Mouse (Mus musculus) heart, embryonic 11.5 days (tissue): ENCODE measurements around the gene P4hb. TPM values are rescaled to one million over a fixed set of nuclear protein-coding genes. Genes with fewer than 3 reads are reported as not detected.
A peak's percentile ranks its signal among the peaks of the same experiment; 100 is the strongest.

ENCODE experiments used
- ATAC-seq: fragments of 200-750 bp; cut with Nextera tagmentation; replicated peaks from 2 replicates; pipeline ENCODE4 v1.8.0; 2017; ENCODE audit warnings: moderate library complexity; ENCODE audit not compliant: insufficient number of reproducible peaks, low FRiP score, low TSS enrichment
- H3K27ac ChIP-seq: fragments of 300-500 bp; sonication (generic); 2 replicates; pipeline ENCODE4 v1.5.1; 2014; ENCODE audit warnings: mild to moderate bottlenecking, low read depth, low read length
- H3K27me3 ChIP-seq: fragments of 300-500 bp; sonication (generic); 2 replicates; pipeline ENCODE4 v1.6.1; 2014; ENCODE audit warnings: mild to moderate bottlenecking, low read length, mixed read lengths; ENCODE audit not compliant: control insufficient read depth, insufficient read depth
- H3K36me3 ChIP-seq: fragments of 300-500 bp; sonication (generic); 2 replicates; pipeline ENCODE4 v1.6.1; 2014; ENCODE audit warnings: mild to moderate bottlenecking, low read length, moderate library complexity, mixed read lengths; ENCODE audit not compliant: control insufficient read depth, insufficient read depth
- H3K4me1 ChIP-seq: fragments of 300-500 bp; sonication (generic); 2 replicates; pipeline ENCODE4 v1.6.1; 2014; ENCODE audit warnings: low read length; ENCODE audit not compliant: control insufficient read depth, insufficient read depth
- H3K4me2 ChIP-seq: fragments of 300-500 bp; sonication (generic); 2 replicates; pipeline ENCODE4 v1.6.1; 2014; ENCODE audit warnings: mild to moderate bottlenecking, moderate library complexity
- H3K4me3 ChIP-seq: fragments of 300-500 bp; sonication (generic); 2 replicates; pipeline ENCODE4 v1.5.1; 2014; ENCODE audit warnings: low read depth, low read length
- H3K9ac ChIP-seq: fragments of 300-500 bp; sonication (generic); 2 replicates; pipeline ENCODE4 v1.6.1; 2014; ENCODE audit warnings: mild to moderate bottlenecking, low read depth, low read length, moderate library complexity
- H3K9me3 ChIP-seq: fragments of 300-500 bp; sonication (generic); replicated peaks from 2 replicates; pipeline ENCODE4 v1.6.1; 2016; ENCODE audit warnings: low read length; ENCODE audit not compliant: control insufficient read depth
- WGBS: fragments of 180-500 bp; shearing (Covaris S2); extraction: QIAGEN DNeasy Blood & Tissue Kit; methylation state at CpG from one replicate; pipeline ENCODE4 v1.1.7; 2014; ENCODE audit not compliant: insufficient replicate concordance; 5-methylcytosine and 5-hydroxymethylcytosine counted together
- polyA plus RNA-seq: library from polyadenylated mRNA; unstranded; fragments of >200 nt; fragmentation: Nextera tagmentation; extraction: Ambion mirVana; gene quantifications from 2 replicates; pipeline ENCODE4 v1.2.1, GENCODE M21; 2014

P4hb gene
- polyA plus RNA-seq, 1 experiment from 2014 or later, result 506 TPM

- ATAC-seq, result no peak
- Histone ChIP-seq H3K27ac (no peak overlapping the region), H3K27me3 (no peaks in the 10 kb centered on the region), H3K9me3 (no peaks in the 10 kb centered on the region), H3K4me3 (no peak overlapping the region), H3K9ac (no peak overlapping the region), H3K36me3 (peaks cover 12% of the 10 kb centered on the region), H3K4me2 (no peak overlapping the region), H3K4me1 (peaks cover 24% of the 10 kb centered on the region)
- 84% methylated on average over 3 of the region's 3 CpGs for WGBS
Measured at GRCm38 (mm10) chr11:120545964-120546363, 27.1 kb downstream of the P4hb start.

GRCm38 (mm10) chr11:120542376-120542775 lies 30.7 kb downstream of the P4hb start:
- Histone ChIP-seq H3K4me3 (no peak overlapping the region), H3K27ac (no peak overlapping the region), H3K27me3 (no peaks in the 10 kb centered on the region), H3K9me3 (no peaks in the 10 kb centered on the region), H3K4me1 (peaks cover 19% of the 10 kb centered on the region), H3K4me2 (no peak overlapping the region), H3K9ac (no peak overlapping the region), H3K36me3 (peaks cover 12% of the 10 kb centered on the region)
- no peak for ATAC-seq
- 82% methylated on average over 6 of the region's 6 CpGs for WGBS

- H3K9ac ChIP-seq, result no peak overlapping the region
- WGBS, result 29% methylated on average over 4 of the region's 4 CpGs
- H3K9me3 ChIP-seq, result no peaks in the 10 kb centered on the region
- no peak overlapping the region for H3K27ac ChIP-seq
- no peak overlapping the region for H3K4me3 ChIP-seq
- no peak overlapping the region for H3K4me2 ChIP-seq
- H3K4me1 ChIP-seq, result peaks cover 17% of the 10 kb centered on the region
- H3K36me3 ChIP-seq, result peaks cover 12% of the 10 kb centered on the region
- ATAC-seq, result no peak
- no peaks in the 10 kb centered on the region for H3K27me3 ChIP-seq
Measured at GRCm38 (mm10) chr11:120541907-120542306, 31.1 kb downstream of the P4hb start.

GRCm38 (mm10) chr11:120539285-120540014 lies 33.6 kb downstream of the P4hb start:
- no peak for ATAC-seq

DNA sequence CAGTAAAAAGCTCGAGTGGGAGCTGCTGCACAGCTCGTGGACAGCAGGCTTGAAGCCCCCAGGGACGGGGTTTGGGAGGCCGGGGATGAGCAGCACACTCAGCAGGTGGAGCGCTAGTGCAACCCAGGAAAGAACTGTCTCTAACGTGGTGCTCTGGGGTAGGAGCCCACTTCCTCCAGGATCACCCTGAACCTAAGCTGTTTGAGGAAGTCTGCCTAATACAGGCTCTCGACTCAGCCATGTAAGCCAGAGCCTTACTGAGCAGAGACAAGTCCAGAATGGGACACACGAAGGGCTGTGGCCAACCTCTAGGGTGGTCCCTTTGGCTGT lies 34.1 kb downstream of the P4hb start:
- no peak overlapping the region for H3K9ac ChIP-seq
- peaks cover 8% of the 10 kb centered on the region for H3K36me3 ChIP-seq
- ATAC-seq, result no peak
- H3K4me3 ChIP-seq, result no peak overlapping the region
- H3K4me1 ChIP-seq, result peaks cover 17% of the 10 kb centered on the region
- WGBS, result 51% methylated on average over 8 of the region's 8 CpGs
- H3K27me3 ChIP-seq, result peaks cover 11% of the 10 kb centered on the region
- H3K4me2 ChIP-seq, result no peak overlapping the region
- no peaks in the 10 kb centered on the region for H3K9me3 ChIP-seq
- 0 out of 2 replicates have a peak overlapping the region, but pooled peaks have one; percentile 29 for H3K27ac ChIP-seq

More at GRCm38 (mm10) chr11:120539285-120540014, 33.6 kb downstream of the P4hb start:
- peaks cover 8% of the 10 kb centered on the region for H3K36me3 ChIP-seq
- no peak overlapping the region for H3K4me3 ChIP-seq
- no peaks in the 10 kb centered on the region for H3K9me3 ChIP-seq
- peak overlapping the region; percentile 36; the same call in 1 of the 2 replicates for H3K9ac ChIP-seq
- 0 out of 2 replicates have a peak overlapping the region, but pooled peaks have one; percentile 22 for H3K4me2 ChIP-seq
- H3K27me3 ChIP-seq, result peaks cover 6% of the 10 kb centered on the region
- H3K4me1 ChIP-seq, result peaks cover 17% of the 10 kb centered on the region
- WGBS, result 31% methylated on average over 10 of the region's 10 CpGs
- H3K27ac ChIP-seq, result no peak overlapping the region

DNA sequence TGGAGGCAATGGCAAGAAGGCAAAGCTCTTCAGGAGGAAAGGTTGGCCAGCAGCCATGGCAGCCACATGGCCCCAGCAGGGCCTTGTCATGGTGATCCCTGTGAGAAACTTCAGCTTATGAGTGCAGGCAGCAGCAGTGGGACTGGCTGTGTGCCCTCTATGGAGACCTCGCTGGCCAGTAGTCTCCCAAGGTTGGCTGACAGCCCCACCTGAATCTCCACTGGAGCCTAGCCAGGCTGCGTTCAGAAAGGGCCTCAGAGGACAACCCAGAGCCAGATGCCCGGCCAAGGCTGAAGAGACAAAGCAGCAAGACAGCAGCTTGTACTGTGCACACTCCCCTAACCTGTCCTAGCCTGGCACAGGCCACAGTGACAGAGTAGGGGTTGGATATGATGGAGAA lies 34.6 kb downstream of the P4hb start:
- ATAC-seq, result no peak
- peaks cover 17% of the 10 kb centered on the region for H3K4me1 ChIP-seq
- 69% methylated on average over 3 of the region's 3 CpGs for WGBS
- no peak overlapping the region for H3K4me2 ChIP-seq
- H3K4me3 ChIP-seq, result no peak overlapping the region
- H3K27me3 ChIP-seq, result peaks cover 13% of the 10 kb centered on the region
- peaks cover 8% of the 10 kb centered on the region for H3K36me3 ChIP-seq
- no peaks in the 10 kb centered on the region for H3K9me3 ChIP-seq
- H3K27ac ChIP-seq, result 0 out of 2 replicates have a peak overlapping the region, but pooled peaks have one; percentile 29
- H3K9ac ChIP-seq, result no peak overlapping the region

DNA sequence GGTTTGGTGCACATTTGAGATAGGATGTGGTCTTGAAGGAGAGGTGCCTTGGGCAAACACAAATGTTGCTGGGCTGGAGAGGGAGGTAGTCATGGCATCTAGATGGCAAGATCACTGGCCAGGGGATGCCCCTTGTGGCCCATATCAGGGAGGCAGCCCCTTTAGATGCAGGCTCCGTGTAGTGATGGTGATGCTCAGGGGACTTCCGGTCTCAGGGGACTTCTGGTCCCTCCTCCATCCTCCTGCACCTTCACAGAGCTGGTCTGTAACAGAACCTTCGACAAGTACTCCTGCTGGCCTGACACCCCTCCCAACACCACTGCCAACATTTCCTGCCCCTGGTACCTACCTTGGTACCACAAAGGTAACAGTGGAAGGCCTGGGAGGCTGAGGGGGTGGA lies 37.2 kb downstream of the P4hb start:
- H3K27me3 ChIP-seq, result peaks cover 40% of the 10 kb centered on the region
- no peak overlapping the region for H3K27ac ChIP-seq
- H3K4me3 ChIP-seq, result no peak overlapping the region
- 67% methylated on average over 3 of the region's 3 CpGs for WGBS
- no peaks in the 10 kb centered on the region for H3K36me3 ChIP-seq
- no peak for ATAC-seq
- no peaks in the 10 kb centered on the region for H3K9me3 ChIP-seq
- H3K9ac ChIP-seq, result no peak overlapping the region
- peaks cover 16% of the 10 kb centered on the region for H3K4me1 ChIP-seq
- H3K4me2 ChIP-seq, result no peak overlapping the region

DNA sequence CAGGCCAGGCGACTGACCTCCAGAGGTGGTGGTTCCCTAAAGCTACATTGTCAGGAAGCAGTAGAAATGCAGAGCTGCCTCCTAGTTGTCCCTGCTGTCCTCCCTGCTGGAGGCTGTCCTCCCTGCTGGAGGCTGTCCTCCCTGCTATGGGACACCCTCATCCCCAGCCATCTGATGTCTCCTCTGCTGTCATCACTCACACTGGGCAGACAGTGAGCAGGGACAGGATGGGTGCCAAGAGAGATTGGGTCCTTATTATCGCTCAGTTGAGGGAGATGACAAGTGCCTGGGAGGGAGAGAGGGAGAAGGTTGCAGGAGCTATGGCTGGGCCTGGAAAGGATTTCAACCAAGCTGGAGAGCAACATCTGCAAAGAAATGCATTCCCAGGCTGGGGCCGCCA lies 37.9 kb downstream of the P4hb start:
- no peaks in the 10 kb centered on the region for H3K36me3 ChIP-seq
- H3K9ac ChIP-seq, result no peak overlapping the region
- peaks cover 46% of the 10 kb centered on the region for H3K27me3 ChIP-seq
- H3K4me1 ChIP-seq, result peaks cover 20% of the 10 kb centered on the region
- ATAC-seq, result no peak
- no peak overlapping the region for H3K4me2 ChIP-seq
- H3K27ac ChIP-seq, result no peak overlapping the region
- H3K4me3 ChIP-seq, result no peak overlapping the region
- WGBS, result 45% methylated on average over 3 of the region's 3 CpGs
- no peaks in the 10 kb centered on the region for H3K9me3 ChIP-seq

DNA sequence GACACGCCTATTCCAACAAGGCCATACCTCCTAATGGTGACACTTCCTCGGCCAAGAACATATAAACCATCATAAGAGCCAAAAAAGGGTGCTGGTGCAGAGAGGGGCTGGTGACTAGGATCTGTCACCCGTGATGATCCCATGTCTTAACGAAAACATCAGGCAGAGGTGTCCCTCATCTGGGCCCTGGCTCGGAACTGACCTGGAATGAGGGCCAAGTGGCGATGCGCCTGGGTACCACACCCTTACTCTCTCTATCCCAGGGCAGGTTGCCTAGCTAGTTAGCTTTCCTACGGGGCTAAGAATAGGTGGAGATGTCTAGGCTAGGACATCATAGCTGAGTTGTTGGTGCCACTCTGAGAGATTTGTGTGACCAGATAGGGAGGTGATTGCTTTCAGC lies 39.0 kb downstream of the P4hb start:
- Histone ChIP-seq H3K27ac (no peak overlapping the region), H3K9ac (no peak overlapping the region), H3K4me1 (peaks cover 13% of the 10 kb centered on the region), H3K27me3 (peaks cover 57% of the 10 kb centered on the region), H3K36me3 (no peaks in the 10 kb centered on the region), H3K9me3 (no peaks in the 10 kb centered on the region), H3K4me2 (no peak overlapping the region), H3K4me3 (no peak overlapping the region)
- no peak for ATAC-seq
- 76% methylated on average over 8 of the region's 8 CpGs for WGBS
